Mouse (Mus musculus) c-Kit-positive CD71-negative TER-119-negative erythroid progenitor cells, embryonic 14.5 days (primary cell): Measurements from ENCODE around the gene Gm20481.
A peak's percentile ranks its signal among the peaks of the same experiment; 100 is the strongest.
"Not testable (repeated sequence)": the region's sequence is repeated elsewhere in the genome, so short reads cannot be mapped to it uniquely, and the experiment has no call there.

Experiments used
- DNase-seq: peaks from one replicate; pipeline ENCODE4 v3.0.0-alpha.2; 2013; ENCODE audit warnings: low read depth

Gene Gm20481

DNA sequence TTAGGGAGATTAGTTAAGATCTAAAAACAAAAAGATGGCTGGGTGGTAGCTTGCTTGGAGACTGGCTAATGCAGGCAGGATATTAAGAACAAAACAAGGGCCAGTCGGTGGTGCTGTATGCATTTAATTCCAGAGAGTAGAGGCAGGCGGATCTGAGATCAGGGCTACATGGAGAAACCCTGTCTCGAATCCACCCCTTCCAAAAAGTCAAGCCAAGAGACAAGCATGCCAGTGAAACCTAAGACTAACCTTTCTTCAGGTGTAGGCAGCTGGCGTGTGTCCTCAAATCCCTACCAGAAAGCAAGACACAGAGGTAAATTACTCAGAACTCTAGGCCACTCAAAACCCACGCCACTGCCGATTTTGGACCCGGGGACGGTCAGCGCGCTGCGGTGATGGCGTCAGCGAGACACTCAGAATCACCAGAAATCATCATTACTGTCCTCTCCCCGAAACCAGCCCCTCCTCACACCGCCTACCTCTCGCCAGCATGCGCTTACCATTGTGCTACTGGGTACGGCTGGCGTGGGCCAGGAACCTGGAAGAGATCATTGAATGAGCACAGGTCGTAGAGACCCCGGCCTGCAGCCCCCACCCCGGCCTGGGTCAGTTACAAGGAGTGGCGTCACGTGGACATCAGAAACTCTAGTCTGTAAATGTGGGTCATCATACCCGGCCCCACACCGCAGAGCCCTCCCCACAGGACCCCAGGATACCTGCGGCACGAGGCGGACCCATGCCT, 17.9 kb upstream of the Gm20481 start:
- no peak for DNase-seq

DNA sequence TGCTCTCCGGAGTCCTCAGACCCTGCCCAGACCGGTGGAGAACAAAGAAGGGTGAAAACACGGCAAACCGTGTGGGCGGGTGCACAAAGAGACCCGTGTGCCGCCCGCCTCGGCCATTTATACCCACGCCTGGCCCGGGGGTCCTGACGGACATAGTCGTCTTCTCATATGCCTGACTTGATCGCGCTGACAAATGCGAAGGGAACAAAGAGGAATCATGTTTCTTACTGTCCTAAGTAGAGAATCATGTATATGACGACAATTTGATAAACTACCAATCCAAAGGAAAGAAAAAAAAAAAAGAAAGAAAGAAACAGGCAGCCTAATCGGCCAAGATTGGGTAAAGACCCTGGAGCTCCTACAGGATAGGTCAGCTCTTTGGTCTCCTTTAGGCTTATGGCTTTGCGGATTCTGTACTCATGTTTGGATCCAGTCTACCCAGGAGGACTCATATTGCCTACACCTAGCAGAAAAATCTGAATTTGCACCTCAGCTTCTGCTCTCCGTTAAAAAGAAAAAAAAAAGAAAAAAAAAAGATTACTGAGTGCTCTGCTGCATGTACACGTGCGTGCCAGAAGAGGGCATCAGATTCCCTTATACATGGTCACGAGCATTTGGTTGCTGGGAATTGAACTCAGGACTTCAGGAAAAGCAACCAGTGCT, 17.2 kb upstream of the Gm20481 start:
- DNase-seq, result peak; percentile 69

DNA sequence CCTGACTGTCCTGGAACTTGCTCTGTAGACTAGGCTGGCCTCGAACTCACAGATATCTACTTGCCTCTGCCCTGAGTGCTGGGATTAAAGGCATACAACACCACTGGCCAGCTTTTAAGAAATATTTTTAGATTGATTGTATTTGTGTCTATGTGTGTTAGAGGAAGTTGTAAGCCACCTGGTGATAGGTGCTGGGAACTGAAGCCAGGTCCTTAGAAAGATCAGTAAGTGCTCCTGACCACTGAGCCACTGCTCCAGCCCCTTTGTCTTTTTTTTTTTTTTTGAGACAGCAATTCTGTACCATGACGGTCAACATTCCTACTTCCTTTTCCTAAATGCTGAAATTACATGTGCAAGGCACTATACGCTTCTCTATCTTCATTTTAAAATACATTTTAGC, 16.5 kb upstream of the Gm20481 start:
- no peak for DNase-seq

DNA sequence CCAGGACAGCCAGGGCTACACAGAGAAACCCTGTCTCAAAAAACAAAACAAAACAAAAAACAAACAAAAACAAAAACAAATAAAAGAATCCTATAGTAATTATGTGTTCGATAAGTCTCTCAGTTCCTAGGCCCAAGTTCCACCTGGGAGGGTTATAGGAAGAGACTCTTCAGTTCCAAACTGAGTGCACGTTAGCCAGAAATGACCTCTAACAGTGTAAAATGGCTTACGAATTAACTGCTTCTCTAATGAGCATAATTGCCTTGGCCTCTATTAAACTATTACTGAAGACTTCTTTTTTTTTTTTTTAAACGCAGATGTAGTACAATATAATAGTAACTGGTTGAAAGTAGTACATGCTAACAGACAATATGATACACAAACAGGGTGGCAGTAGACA, 15.8 kb upstream of the Gm20481 start:
- DNase-seq, result no peak

DNA sequence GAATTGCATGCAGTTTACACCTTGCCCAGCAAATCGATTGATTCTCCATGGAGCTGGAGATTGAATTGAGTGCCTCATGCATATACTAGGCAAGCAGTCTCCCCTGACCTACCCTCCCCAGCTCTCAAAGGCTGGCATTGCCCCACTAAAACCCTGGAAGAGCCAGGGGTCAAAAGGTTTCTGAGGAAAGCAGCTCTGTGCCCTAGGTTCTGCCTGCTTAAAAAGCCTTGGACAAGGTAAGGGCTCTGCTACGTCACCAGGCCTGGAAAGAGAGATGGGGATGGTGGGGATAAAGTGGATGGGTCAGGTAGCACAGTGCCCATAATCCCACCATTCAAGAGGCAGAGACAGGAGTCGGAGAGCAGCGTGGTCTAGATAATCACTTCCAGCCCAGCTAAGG, 14.9 kb upstream of the Gm20481 start:
- DNase-seq, result no peak

DNA sequence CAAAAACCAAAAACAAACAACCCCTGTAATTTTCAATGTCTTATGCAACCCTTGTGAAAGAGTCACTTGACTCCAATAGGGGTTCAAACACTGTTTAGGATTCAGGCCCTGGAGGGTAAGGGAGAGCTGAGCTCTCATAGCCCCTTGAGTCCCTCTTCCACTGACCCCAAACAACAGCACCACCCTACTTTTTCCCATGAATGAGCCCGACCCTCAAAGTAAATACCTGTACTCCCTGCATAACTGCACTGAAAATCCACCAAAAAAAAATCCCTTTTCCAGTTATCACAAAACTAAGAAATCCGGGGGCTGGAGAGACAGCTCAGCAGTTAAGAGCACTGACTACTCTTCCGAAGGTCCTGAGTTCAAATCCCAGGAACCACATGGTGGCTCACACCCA, 13.8 kb upstream of the Gm20481 start:
- DNase-seq, result no peak

DNA sequence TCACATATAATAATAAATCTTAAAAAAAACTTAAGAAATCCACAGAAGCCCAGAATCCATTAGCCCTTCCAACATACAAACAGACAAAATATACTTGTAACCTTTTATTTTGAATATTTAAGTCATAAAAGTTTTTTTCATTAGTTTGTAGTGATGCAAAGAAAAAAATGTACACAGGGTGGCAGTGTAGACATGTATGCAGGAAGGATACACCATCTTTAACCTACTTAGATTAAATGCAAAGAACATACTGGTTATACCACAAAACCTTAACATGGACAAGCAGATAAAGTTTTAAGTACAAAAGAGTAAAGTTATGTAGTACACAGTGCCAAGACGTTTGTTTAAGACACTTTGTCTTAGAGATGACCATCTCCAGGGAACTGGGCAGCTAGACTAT, 13.4 kb upstream of the Gm20481 start:
- DNase-seq, result no peak

DNA sequence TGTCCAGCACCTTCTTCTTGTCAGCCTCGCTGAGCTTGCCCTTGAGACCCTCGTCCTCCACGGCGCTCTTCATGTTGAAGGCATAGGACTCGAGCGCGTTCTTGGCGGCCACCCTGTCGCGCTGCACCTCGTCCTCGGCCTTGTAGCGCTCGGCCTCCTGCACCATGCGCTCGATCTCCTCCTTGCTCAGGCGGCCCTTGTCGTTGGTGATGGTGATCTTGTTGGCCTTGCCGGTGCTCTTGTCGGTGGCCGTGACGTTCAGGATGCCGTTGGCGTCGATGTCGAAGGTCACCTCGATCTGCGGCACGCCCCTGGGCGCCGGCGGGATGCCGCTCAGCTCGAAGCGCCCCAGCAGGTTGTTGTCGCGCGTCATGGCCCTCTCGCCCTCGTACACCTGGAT, 12.4 kb upstream of the Gm20481 start:
- DNase-seq, result not testable (repeated sequence)

DNA sequence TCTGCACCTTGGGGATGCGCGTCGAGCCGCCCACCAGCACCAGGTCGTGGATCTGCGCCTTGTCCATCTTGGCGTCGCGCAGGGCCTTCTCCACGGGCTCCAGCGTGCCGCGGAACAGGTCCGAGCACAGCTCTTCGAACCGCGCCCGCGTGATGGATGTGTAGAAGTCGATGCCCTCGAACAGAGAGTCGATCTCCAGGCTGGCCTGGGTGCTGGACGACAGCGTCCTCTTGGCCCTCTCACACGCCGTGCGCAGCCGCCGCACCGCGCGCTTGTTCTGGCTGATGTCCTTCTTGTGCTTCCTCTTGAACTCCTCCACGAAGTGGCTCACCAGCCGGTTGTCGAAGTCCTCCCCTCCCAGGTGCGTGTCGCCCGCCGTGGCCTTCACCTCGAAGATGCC, 11.7 kb upstream of the Gm20481 start:
- not testable (repeated sequence) for DNase-seq

DNA sequence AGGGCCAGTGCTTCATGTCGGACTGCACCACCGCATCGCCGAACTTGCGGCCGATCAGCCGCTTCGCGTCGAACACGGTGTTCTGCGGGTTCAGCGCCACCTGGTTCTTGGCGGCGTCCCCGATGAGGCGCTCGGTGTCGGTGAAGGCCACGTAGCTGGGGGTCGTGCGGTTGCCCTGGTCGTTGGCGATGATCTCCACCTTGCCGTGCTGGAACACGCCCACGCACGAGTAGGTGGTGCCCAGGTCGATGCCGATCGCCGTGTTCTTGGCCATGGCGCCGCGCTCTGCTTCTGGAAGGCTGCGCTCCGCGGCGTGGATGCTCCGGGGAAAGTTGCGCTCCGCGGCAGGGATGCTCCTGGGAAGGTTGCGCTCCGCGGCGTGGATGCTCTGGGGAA, 11.0 kb upstream of the Gm20481 start:
- DNase-seq, result not testable (repeated sequence)

DNA sequence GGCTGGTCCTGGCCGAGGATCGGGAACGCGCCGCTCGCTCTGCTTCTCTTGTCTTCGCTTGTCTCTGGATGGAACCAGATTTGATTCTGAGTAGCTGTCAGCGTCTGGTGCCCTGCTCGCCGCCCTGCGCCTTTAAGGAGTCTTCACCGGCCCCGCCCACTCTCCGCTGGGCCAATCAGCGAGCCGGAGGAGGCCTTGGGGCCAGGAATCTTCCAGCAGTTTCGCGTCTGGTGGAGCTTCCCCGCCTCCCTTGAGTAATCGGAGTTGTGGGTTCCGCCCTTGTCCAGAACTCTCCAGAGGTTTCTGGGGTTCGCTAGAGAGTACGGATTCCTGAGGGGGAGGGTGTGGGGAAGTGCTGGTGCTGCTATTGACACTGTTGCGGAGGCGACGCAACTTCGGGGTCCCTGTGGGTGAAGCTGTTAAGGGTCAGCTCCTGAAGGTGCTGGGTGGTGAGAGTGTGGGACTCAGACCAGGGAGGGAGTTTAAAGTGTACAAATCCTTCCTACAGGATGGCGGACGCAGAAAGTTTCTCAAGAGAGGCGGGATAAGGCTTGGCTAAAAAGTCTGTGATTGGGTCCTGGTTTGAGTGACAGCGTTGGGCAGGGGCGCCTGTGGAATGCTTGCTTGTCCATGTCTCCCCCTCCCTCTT, 10.5 kb upstream of the Gm20481 start, which contains the start of gene Hspa1b:
Gene Hspa1b (minus strand): TSS at position 109 of the 649 bp plus-strand sequence.
- not testable (repeated sequence) for DNase-seq

DNA sequence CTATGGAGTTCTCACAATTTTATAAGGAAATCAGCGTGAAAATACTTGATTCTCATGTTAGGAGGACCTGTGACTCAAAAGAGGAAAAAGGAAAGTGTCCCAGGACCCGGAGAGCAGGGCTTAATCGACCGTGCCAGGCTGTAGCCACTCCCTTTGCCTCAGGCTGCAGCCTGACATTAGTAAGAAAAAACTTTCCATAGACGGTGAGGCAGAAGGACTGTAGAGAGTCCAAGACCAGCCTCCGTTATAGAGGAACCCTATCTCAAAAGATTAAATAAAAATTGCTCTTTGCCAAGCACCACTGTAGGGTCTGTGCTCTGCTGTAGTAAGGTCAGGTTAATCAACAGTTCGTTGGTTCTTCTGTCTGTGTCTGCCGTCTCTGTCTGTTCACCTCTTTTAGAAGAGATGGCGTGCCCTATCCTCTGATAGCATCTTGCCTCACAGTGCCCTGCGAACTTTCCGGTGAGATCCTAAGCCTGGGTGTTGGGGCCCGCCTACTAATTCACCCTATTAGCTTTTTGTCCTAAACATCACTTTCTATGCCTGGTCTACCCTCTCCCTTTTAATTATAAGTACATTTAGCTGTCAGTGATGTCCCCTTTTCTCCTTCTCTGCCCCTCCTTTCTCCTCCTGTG, 9.7 kb upstream of the Gm20481 start:
- DNase-seq, result no peak

DNA sequence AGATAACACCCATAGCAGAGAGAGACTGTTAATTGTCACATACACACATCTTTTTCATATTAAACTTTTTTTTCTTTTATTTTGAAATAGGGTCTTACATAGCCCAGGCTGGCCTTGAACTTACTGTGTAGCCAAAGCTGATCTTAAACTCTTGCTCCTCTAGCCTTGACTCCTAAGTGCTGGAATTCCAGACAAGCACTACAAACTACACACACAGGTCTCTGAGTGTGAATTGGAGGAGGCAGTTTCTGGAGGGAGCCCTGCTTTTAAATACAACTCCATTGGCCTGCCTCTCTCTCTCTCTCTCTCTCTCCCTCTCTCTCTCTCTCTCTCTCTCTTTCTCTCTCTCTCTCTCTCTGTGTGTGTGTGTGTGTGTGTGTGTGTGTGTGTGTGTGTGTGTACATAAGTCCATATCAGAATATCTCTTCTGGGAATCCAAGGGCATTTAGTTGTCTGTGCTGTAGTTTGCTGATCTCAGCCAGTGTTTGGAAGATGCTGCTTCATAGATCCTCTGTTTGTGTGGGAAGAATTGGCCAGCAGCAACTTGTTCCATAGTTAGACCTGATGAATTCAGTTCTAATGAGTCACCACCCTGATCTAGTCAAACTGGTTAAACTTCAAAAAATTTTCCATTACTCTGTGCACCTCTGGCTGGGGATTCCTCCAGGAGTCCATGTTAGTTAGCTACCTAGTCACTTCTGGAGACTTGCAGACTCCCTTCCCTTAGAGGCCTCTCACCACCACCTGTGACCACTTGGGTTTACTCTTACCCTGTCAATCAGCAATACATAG, 8.8 kb upstream of the Gm20481 start:
- DNase-seq, result no peak

DNA sequence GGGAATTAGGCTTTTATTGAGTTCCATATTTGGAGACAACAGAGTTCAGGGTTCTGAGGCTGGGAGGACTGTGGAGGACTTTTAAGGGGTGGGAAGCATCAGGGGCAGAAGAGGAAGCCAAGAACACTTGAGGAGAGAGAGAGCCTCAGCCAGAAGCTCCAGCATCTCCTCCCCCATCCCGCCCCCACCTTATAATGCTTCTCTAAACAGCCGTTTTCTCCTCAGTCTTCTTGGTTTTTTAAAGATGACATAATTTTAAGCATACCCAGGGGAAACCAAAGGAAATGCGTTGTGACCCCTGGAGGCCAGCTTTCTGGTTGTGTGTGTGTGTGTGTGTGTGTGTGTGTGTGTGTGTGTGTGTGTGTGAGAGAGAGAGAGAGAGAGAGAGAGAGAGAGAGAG, 7.6 kb upstream of the Gm20481 start:
- DNase-seq, result no peak

DNA sequence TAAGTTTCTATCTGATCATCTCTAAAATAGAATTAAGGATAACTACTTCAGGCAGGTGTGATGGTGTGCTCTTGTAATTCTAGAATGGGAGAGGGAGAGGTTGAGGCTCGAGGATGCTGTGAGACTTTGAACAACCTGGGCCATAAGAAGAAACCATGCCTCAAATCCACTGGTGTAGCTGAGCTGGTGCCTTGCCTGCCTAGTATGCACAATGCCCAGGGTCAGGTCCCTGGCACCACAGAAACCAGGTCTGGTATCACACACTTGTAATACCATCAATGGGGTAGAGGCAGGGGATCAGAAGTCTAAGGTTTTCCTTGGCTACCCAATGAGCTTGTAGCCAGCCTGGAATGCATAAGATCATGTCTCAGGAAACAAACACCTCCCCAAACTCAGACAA, 6.9 kb upstream of the Gm20481 start:
- no peak for DNase-seq

DNA sequence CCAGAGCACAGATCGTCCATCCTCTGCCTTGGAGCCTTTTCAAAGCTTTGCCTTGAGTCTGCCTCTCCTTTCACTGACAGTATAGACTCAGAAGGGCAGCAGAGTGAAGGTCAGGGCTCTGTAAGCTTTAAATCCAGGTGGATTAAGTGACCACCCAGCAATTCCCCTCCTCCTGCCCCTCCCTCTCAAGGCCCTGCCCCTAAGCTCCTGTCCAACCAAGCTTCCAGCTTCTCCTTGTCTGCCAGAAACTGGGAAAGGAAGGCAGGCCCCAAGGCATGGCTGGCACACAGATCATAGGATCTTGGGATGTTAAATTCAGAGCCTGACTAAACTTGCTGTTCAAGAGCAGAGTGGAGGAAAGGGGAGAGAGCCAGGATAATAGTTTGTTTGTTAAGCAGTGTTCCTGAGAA, 5.1 kb upstream of the Gm20481 start:
- DNase-seq, result no peak

DNA sequence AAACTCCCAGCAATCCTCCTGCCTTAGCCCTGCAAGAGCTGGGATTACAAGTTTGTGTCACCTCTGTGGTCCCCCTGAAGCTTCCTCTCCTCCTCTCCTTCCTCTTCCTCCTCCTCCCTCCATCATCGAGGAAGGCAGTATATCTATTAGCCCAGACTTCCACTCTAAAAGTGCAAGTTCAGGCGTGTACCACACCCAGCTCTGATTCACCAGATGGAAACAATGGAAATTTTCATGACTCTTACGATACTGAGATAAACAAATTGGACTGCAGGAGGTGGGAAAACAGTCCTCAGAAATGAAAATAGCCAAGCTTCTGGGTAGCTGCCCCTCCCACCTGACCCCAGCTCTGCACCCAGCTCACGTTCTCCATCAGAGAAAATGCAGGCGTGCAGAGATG, 4.1 kb upstream of the Gm20481 start:
- no peak for DNase-seq

DNA sequence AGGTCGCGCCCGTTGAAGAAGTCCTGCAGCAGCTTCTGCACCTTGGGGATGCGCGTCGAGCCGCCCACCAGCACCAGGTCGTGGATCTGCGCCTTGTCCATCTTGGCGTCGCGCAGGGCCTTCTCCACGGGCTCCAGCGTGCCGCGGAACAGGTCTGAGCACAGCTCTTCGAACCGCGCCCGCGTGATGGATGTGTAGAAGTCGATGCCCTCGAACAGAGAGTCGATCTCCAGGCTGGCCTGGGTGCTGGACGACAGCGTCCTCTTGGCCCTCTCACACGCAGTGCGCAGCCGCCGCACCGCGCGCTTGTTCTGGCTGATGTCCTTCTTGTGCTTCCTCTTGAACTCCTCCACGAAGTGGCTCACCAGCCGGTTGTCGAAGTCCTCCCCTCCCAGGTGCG, 1.1 kb downstream of the Gm20481 start:
- DNase-seq, result not testable (repeated sequence)

DNA sequence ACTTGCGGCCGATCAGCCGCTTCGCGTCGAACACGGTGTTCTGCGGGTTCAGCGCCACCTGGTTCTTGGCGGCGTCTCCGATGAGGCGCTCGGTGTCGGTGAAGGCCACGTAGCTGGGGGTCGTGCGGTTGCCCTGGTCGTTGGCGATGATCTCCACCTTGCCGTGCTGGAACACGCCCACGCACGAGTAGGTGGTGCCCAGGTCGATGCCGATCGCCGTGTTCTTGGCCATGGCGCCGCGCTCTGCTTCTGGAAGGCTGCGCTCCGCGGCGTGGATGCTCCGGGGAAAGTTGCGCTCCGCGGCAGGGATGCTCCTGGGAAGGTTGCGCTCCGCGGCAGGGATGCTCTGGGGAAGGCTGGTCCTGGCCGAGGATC, 2.0 kb downstream of the Gm20481 start:
- DNase-seq, result not testable (repeated sequence)

DNA sequence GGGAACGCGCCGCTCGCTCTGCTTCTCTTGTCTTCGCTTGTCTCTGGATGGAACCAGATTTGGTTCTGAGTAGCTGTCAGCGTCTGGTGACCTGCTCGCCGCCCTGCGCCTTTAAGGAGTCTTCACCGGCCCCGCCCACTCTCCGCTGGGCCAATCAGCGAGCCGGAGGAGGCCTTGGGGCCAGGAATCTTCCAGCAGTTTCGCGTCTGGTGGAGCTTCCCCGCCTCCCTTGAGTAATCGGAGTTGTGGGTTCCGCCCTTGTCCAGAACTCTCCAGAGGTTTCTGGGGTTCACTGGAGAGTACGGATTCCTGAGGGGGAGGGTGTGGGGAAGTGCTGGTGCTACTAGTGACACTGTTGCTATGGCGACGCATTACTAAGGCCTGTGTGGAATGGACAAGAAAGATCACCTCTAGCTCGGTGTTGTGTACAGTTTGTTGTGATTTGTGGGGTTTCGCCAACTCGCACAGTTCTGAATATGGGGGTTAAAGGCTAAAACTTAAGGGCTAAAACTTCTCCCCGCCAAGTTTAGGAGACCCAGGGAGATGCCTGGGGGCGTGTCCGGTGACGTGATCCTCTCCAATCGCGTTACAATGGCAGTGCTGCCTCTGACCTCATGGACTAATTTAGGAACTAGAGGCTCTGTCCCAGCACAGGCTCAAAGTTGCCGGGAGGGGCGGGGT, 2.5 kb downstream of the Gm20481 start, which contains the start of the genes Hspa1a and Hspa1l:
Gene Hspa1a (minus strand): TSS at position 88 of the 681 bp plus-strand sequence.
Gene Hspa1l (plus strand): TSS at position 635 of the 681 bp plus-strand sequence.
- not testable (repeated sequence) for DNase-seq
